Mouse (Mus musculus) testis, adult 2 months (tissue): Measurements from ENCODE around the gene Adgrv1.

ENCODE experiments used
- CTCF ChIP-seq: fragments of 200-500 bp; IDR thresholded peaks from 2 replicates; pipeline ENCODE4 v1.5.1; 2012; ENCODE audit warnings: low read depth, mild to moderate bottlenecking, inconsistent platforms, low read length, moderate library complexity; ENCODE audit not compliant: control insufficient read depth, insufficient read depth, insufficient replicate concordance
- POLR2A ChIP-seq: fragments of 200-500 bp; IDR thresholded peaks from 2 replicates; pipeline ENCODE4 v1.6.1; 2012; ENCODE audit warnings: low read depth, mild to moderate bottlenecking, inconsistent platforms, low read length, moderate library complexity; ENCODE audit not compliant: control insufficient read depth

DNA sequence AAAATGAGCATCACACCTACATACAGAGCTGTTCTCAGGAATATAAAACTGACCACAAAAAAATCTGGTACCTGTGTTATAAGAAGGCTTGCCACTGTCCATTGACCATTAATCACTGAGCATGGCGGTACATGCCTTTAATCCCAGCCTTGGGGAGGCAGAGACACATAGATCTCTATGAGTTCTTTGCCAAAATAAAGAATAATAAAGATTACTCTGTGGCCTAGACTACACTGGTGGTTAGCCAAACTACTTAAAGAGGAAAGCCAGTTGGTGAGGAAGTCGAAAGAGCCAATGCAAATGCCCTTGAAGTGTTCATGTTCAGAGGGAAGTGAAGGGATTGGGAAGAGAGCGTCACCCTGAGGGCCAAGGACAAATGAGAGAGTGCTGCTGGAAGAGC is 461.8 kb downstream of the Adgrv1 start:
- TF ChIP-seq POLR2A = no peak
- TF ChIP-seq CTCF = no peak
